Comparison of ENCODE assay signal across 8 mouse cellular contexts in genomic region chr9:54181330-54181729, GRCm38 (mm10).
DNase-seq lines count a peak whose midpoint lies in the region; ATAC-seq and TF ChIP-seq lines count a peak whose summit lies in the region.

No protein-coding gene starts in this region.

- no peak for TF ChIP-seq EP300 in MEL (IDR thresholded peaks at IDR 0.05; ENCODE audit: low read depth in 1 of 2, low read length in 2 of 2)

- peak; percentile 33 to 64 (median 45); a peak in 5 of 6 replicates for TF ChIP-seq CTCF in MEL (IDR thresholded peaks at IDR 0.05 in 2 of 3, conservative IDR thresholded peaks at IDR 0.05 in 1 of 3; ENCODE audit: control insufficient read depth in 1 of 3, insufficient read depth in 1 of 3, low read depth in 2 of 3, low read length in 3 of 3, poor library complexity in 1 of 3, severe bottlenecking in 1 of 3)

- H3K27me3 ChIP-seq in MEL (ENCODE audit: control insufficient read depth in 1 of 2, insufficient read depth in 2 of 2, low read length in 2 of 2) = no peaks in the 10 kb centered on the region
- H3K27me3 ChIP-seq in limb, embryonic 11.5 days (ENCODE audit: control insufficient read depth, insufficient read depth, low read length) = no peaks in the 10 kb centered on the region

- no peak overlapping the region for H3K4me2 ChIP-seq in limb, embryonic 11.5 days (ENCODE audit: low read depth, severe bottlenecking)

- DNase-seq in kidney, adult 18-20 months = peak; percentile 9
- DNase-seq in kidney, adult 11 months = no peak
- DNase-seq in MEL (ENCODE audit: low read depth, low spot score) = peak; percentile 31
- DNase-seq in brain, adult 2 months (ENCODE audit: low read depth, low spot score) = peak; percentile 75
- DNase-seq in forelimb bud, embryonic 11.5 days (ENCODE audit: low read depth, low spot score) = peak; percentile 77
- DNase-seq in limb, embryonic 11.5 days (ENCODE audit: low spot score) = peak; percentile 68
- peak; percentile 26 for DNase-seq in telencephalon, adult 2 months (ENCODE audit: low read depth, low spot score)
- DNase-seq in spleen, postnatal 10 days (ENCODE audit: low spot score in 2 of 2) = no peak

- TF ChIP-seq RAD21 in MEL (IDR thresholded peaks at IDR 0.05; ENCODE audit: low read depth, low read length) = peak; percentile 62

- ATAC-seq in limb, embryonic 11.5 days (ENCODE audit: insufficient number of reproducible peaks, low FRiP score, low TSS enrichment, low read depth) = no peak

- H3K36me3 ChIP-seq in MEL (ENCODE audit: control insufficient read depth in 1 of 2, insufficient read depth in 2 of 2, low read length in 2 of 2) = no peaks in the 10 kb centered on the region
- no peaks in the 10 kb centered on the region for H3K36me3 ChIP-seq in limb, embryonic 11.5 days (ENCODE audit: control insufficient read depth, insufficient read depth, low read length)

- no peak overlapping the region for H3K27ac ChIP-seq in MEL (ENCODE audit: control insufficient read depth, low read depth, low read length)
- H3K27ac ChIP-seq in limb, embryonic 11.5 days (replicated peaks; ENCODE audit: low read depth, low read length) = no peak overlapping the region

- no peak overlapping the region for H3K9ac ChIP-seq in MEL (ENCODE audit: control insufficient read depth, low read depth, low read length, poor library complexity, severe bottlenecking)
- no peak overlapping the region for H3K9ac ChIP-seq in limb, embryonic 11.5 days (ENCODE audit: low read length)

- WGBS in limb, embryonic 11.5 days = 13% methylated on average over 2 of the region's 2 CpGs

- H3K4me3 ChIP-seq in MEL (ENCODE audit: control insufficient read depth in 1 of 2, insufficient read depth in 1 of 2, low read depth in 2 of 2, low read length in 2 of 2) = peak overlapping the region; percentile 3 to 9; a peak in 1 of 4 replicates
- no peak overlapping the region for H3K4me3 ChIP-seq in limb, embryonic 11.5 days (ENCODE audit: low read depth, low read length)

- TF ChIP-seq POLR2A in MEL (IDR thresholded peaks at IDR 0.05; ENCODE audit: control insufficient read depth in 1 of 2, insufficient read depth in 1 of 2, low read depth in 1 of 2, low read length in 2 of 2, poor library complexity in 1 of 2) = no peak

- no peaks in the 10 kb centered on the region for H3K9me3 ChIP-seq in MEL (replicated peaks; ENCODE audit: insufficient read depth, low read length)
- no peaks in the 10 kb centered on the region for H3K9me3 ChIP-seq in limb, embryonic 11.5 days (ENCODE audit: control insufficient read depth, low read length)

- H3K4me1 ChIP-seq in MEL (ENCODE audit: control insufficient read depth in 1 of 2, insufficient read depth in 2 of 2, low read length in 2 of 2) = no peaks in the 10 kb centered on the region
- no peaks in the 10 kb centered on the region for H3K4me1 ChIP-seq in limb, embryonic 11.5 days (ENCODE audit: control insufficient read depth, insufficient read depth, low read length)

- no peaks in the 10 kb centered on the region for H3K79me2 ChIP-seq in MEL (ENCODE audit: control insufficient read depth, insufficient read depth, low read length, poor library complexity)

TF ChIP-seq in MEL, 35 proteins besides CTCF, POLR2A, EP300 and RAD21:
- TF ChIP-seq SMC3 (IDR thresholded peaks at IDR 0.05; ENCODE audit: low read depth, low read length) = peak; percentile 49
- TF ChIP-seq ZKSCAN1 (IDR thresholded peaks at IDR 0.05; ENCODE audit: low read depth, low read length) = no peak
- TF ChIP-seq MAZ (IDR thresholded peaks at IDR 0.05; ENCODE audit: low read depth, low read length) = no peak
- no peak for TF ChIP-seq ELF1 (IDR thresholded peaks at IDR 0.05; ENCODE audit: low read depth, low read length)
- no peak for TF ChIP-seq E2F4 (IDR thresholded peaks at IDR 0.05; ENCODE audit: borderline replicate concordance, low read depth, low read length)
- TF ChIP-seq ZC3H11A (IDR thresholded peaks at IDR 0.05; ENCODE audit: low read depth, low read length) = peak; percentile 38; the same call in 1 of the 2 replicates
- peak; percentile 57 for TF ChIP-seq ZNF384 (IDR thresholded peaks at IDR 0.05; ENCODE audit: low read depth, low read length)
- TF ChIP-seq KAT2A (conservative IDR thresholded peaks at IDR 0.05; ENCODE audit: low read depth, low read length) = no peak
- no peak for TF ChIP-seq CHD2 (IDR thresholded peaks at IDR 0.05; ENCODE audit: low read length)

Comparison
In these comparisons a context has a peak if more than half of its experiments do, and no peak if none do; other contexts are left out.
1. DNase-seq: peak in kidney, adult 18-20 months (single experiment), MEL (single experiment), brain, adult 2 months (single experiment), forelimb bud, embryonic 11.5 days (single experiment), limb, embryonic 11.5 days (single experiment) and telencephalon, adult 2 months (single experiment); none in kidney, adult 11 months (single experiment) and spleen, postnatal 10 days (0 of 2).